In genomic region chr10:33703420-33703819, GRCm38 (mm10) we compare ENCODE assay signal across 9 mouse cellular contexts.
DNase-seq lines count a peak whose midpoint lies in the region; ATAC-seq lines count a peak whose summit lies in the region.
"Had no signal": no experiment of that assay in that cellular context is flagged by ENCODE, and none has a peak within 500 bp of the region (broad histone marks: within the 10 kb centered on the region; RNA-seq: fewer than 3 reads in every experiment).

No protein-coding gene starts in this region.

- H3K27ac ChIP-seq in kidney, embryonic 15.5 days = no peak overlapping the region
- H3K27ac ChIP-seq in midbrain, embryonic 14.5 days (replicated peaks; ENCODE audit: low read depth, low read length) = no peak overlapping the region

- no peaks in the 10 kb centered on the region for H3K9me3 ChIP-seq in kidney, embryonic 15.5 days (replicated peaks)
- H3K9me3 ChIP-seq in midbrain, embryonic 14.5 days (ENCODE audit: control insufficient read depth, low read length) = no peaks in the 10 kb centered on the region

- no peaks in the 10 kb centered on the region for H3K27me3 ChIP-seq in kidney, embryonic 15.5 days
- H3K27me3 ChIP-seq in midbrain, embryonic 14.5 days (ENCODE audit: control insufficient read depth, insufficient read depth, low read length) = no peaks in the 10 kb centered on the region

- H3K4me1 ChIP-seq in kidney, embryonic 15.5 days = no peaks in the 10 kb centered on the region
- no peaks in the 10 kb centered on the region for H3K4me1 ChIP-seq in midbrain, embryonic 14.5 days (ENCODE audit: control insufficient read depth, insufficient read depth, low read length)

- DNase-seq in kidney, adult 8-10 months = peak; percentile 22 to 62
- DNase-seq in R1 (ENCODE audit: low read depth, low spot score) = peak; percentile 62
- peak; percentile 77 for DNase-seq in embryo, embryonic 10.5 days (ENCODE audit: low spot score)
- peak; percentile 43 to 94 for DNase-seq in layer of hippocampus, adult 18-20 months (ENCODE audit: low spot score in 2 of 2)
- peak; percentile 88 for DNase-seq in midbrain, embryonic 14.5 days

- no peaks in the 10 kb centered on the region for H3K36me3 ChIP-seq in kidney, embryonic 15.5 days
- H3K36me3 ChIP-seq in midbrain, embryonic 14.5 days (ENCODE audit: control insufficient read depth, insufficient read depth, low read length) = no peaks in the 10 kb centered on the region

- ATAC-seq in kidney, embryonic 15.5 days (replicated peaks; ENCODE audit: low FRiP score) = no peak
- ATAC-seq in midbrain, embryonic 14.5 days (ENCODE audit: low FRiP score, low TSS enrichment) = peak; percentile 53; the same call in 1 of the 2 replicates
- no peak for ATAC-seq in megakaryocyte-erythroid progenitor cell, adult 5-6 weeks (replicated peaks; ENCODE audit: low FRiP score, low TSS enrichment, poor library complexity, severe bottlenecking)

- WGBS in kidney, embryonic 15.5 days = 61% methylated on average over 3 of the region's 3 CpGs
- 51% methylated on average over 3 of the region's 3 CpGs for WGBS in midbrain, embryonic 14.5 days

- H3K9ac ChIP-seq in kidney, embryonic 15.5 days = no peak overlapping the region
- H3K9ac ChIP-seq in midbrain, embryonic 14.5 days (replicated peaks; ENCODE audit: low read length) = no peak overlapping the region

- H3K4me2 ChIP-seq in kidney, embryonic 15.5 days = no peak overlapping the region
- no peak overlapping the region for H3K4me2 ChIP-seq in midbrain, embryonic 14.5 days (ENCODE audit: low read length)

- no peak overlapping the region for H3K4me3 ChIP-seq in kidney, embryonic 15.5 days (replicated peaks)
- no peak overlapping the region for H3K4me3 ChIP-seq in midbrain, embryonic 14.5 days (replicated peaks; ENCODE audit: low read depth, low read length)
- H3K4me3 ChIP-seq: erythroblast, embryonic 14.5 days; myocyte had no signal
